Mouse (Mus musculus) stomach, embryonic 15.5 days (tissue): ENCODE data around the gene Plcl1. TPM values are rescaled to one million over a fixed set of nuclear protein-coding genes. Genes with fewer than 3 reads are reported as not detected.

Source experiments
- ATAC-seq: fragments of 200-750 bp; cut with Nextera tagmentation; 2 replicates; pipeline ENCODE4 v1.8.0; 2017; ENCODE audit warnings: low read depth, moderate number of reproducible peaks, moderate TSS enrichment; ENCODE audit not compliant: insufficient read depth, low FRiP score
- H3K27ac ChIP-seq: fragments of 300-500 bp; sonication (generic); 2 replicates; pipeline ENCODE4 v1.5.1; 2015; ENCODE audit warnings: mild to moderate bottlenecking, inconsistent platforms
- H3K27me3 ChIP-seq: fragments of 300-500 bp; sonication (generic); replicated peaks from 2 replicates; pipeline ENCODE4 v1.6.1; 2015; ENCODE audit warnings: inconsistent platforms
- H3K36me3 ChIP-seq: fragments of 300-500 bp; sonication (generic); 2 replicates; pipeline ENCODE4 v1.6.1; 2015; ENCODE audit warnings: inconsistent platforms
- H3K4me1 ChIP-seq: fragments of 300-500 bp; sonication (generic); 2 replicates; pipeline ENCODE4 v1.6.1; 2015; ENCODE audit warnings: inconsistent platforms
- H3K4me2 ChIP-seq: fragments of 300-500 bp; sonication (generic); 2 replicates; pipeline ENCODE4 v1.6.1; 2015; ENCODE audit warnings: mild to moderate bottlenecking, inconsistent platforms
- H3K4me3 ChIP-seq: fragments of 300-500 bp; sonication (generic); replicated peaks from 2 replicates; pipeline ENCODE4 v1.5.1; 2015; ENCODE audit warnings: inconsistent platforms
- H3K9ac ChIP-seq: fragments of 300-500 bp; sonication (generic); 2 replicates; pipeline ENCODE4 v1.6.1; 2015; ENCODE audit warnings: inconsistent platforms
- H3K9me3 ChIP-seq: fragments of 300-500 bp; sonication (generic); 2 replicates; pipeline ENCODE4 v1.6.1; 2016; ENCODE audit warnings: inconsistent platforms
- WGBS: fragments of 180-500 bp; shearing (Covaris S2); methylation state at CpG from one replicate; pipeline ENCODE4 v1.1.7; 2015; 5-methylcytosine and 5-hydroxymethylcytosine counted together
- polyA plus RNA-seq: library from polyadenylated mRNA; unstranded; fragments of >200 nt; fragmentation: Nextera tagmentation; extraction: Ambion mirVana; gene quantifications from 2 replicates; pipeline ENCODE4 v1.2.1, GENCODE M21; 2015

Gene Plcl1
- polyA plus RNA-seq, 1 experiment from 2014 or later, result 2.5 TPM

DNA sequence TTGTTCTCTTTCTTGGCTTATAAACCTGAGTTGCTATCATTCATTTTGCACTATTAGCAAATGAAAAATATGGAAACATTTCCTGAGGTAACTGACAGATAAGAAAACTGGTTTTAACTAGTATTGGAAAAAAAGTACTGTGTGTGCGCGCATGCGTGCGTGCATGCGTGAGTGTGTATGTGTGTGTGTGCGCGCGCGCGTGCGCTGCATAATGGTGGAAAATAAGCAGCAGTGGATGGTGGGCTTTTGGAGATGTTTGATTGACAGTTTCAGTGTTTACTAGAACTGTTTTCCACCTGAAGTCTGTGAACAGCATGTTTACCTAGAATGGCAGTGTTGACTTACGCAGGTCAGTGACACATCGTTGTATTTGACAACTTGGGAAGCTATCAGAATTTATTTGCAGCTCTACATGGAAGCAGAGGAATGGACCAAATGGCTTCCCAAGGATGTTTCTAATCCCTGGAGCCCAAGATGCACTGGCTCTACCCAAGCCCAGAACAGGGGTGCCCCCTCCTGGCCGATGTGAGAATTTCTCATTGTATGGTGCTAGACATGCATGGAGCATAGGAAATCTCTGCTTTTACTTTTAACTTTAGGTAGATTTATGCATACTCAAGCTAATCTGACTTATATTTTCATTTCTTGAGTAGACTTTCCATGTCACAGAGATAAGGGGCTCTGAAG is 330.5 kb downstream of the Plcl1 start:
- no peak overlapping the region for H3K9ac ChIP-seq
- H3K9me3 ChIP-seq, result no peaks in the 10 kb centered on the region
- no peaks in the 10 kb centered on the region for H3K27me3 ChIP-seq
- H3K36me3 ChIP-seq, result no peaks in the 10 kb centered on the region
- 84% methylated on average over 14 of the region's 14 CpGs for WGBS
- ATAC-seq, result no peak
- H3K27ac ChIP-seq, result no peak overlapping the region
- H3K4me1 ChIP-seq, result no peaks in the 10 kb centered on the region
- no peak overlapping the region for H3K4me3 ChIP-seq
- no peak overlapping the region for H3K4me2 ChIP-seq

DNA sequence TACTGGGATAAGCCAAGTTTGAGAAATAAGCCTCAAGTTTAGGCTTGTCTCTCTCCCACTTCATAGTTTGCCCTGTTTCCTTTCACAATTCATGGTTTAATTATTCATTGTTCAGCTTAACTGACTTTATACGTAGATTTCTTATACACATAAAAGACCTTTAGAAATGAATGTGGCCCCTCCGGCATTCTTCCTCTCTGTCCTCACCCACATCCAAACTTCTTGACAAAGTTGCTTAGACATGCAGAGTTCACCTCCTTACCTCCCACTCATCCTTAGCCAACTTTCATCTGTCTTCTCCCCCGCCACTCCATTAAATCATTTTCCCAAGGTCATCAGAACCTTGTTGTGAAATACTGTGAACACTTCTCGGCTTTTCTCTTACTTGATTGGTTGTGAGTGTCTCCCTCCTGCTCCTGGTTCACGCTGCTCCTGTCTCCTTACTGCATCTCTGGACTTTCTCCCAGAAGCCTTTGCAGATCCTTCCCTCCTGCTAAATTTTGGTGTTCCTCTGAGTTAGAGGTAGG is 331.1 kb downstream of the Plcl1 start:
- no peak for ATAC-seq
- no peaks in the 10 kb centered on the region for H3K36me3 ChIP-seq
- no peaks in the 10 kb centered on the region for H3K9me3 ChIP-seq
- H3K27me3 ChIP-seq, result no peaks in the 10 kb centered on the region
- 58% methylated on average over 5 of the region's 5 CpGs for WGBS
- H3K9ac ChIP-seq, result no peak overlapping the region
- no peak overlapping the region for H3K27ac ChIP-seq
- H3K4me1 ChIP-seq, result no peaks in the 10 kb centered on the region
- no peak overlapping the region for H3K4me2 ChIP-seq
- H3K4me3 ChIP-seq, result no peak overlapping the region

DNA sequence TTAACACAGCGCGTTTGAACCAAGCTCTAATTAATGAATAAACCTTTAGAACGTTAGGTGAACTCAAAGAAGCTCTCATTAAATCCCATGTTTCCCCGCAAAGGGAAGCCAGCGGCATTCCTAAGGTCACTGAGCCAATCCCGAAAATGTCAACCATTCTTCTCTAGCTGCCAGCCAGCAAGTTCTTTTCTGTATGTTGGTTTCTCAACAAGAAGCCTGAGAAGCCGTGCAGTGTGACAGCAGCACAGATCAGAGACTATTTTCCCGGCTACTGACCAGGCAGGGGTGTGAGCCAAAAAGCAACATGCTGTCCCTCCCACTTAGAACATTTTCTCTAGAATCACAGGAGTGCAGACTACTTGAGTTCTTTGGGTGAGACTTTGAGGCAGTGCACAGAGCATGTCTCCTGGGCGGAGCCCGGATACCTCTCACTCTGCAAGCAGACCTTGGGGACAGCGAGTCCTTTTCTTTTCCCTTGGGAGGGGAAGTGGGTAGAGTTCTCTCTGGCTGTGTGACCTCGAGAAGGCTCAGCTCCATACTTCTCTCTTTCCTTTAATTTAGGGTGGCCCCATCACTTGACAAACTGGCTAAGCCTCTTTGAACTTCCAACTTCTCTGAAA is 333.1 kb downstream of the Plcl1 start:
- Histone ChIP-seq H3K9me3 (no peaks in the 10 kb centered on the region), H3K27ac (no peak overlapping the region), H3K36me3 (no peaks in the 10 kb centered on the region), H3K4me3 (no peak overlapping the region), H3K4me1 (no peaks in the 10 kb centered on the region), H3K4me2 (no peak overlapping the region), H3K27me3 (no peaks in the 10 kb centered on the region), H3K9ac (no peak overlapping the region)
- 67% methylated on average over 12 of the region's 12 CpGs for WGBS
- ATAC-seq, result no peak

- H3K4me3 ChIP-seq, result no peak overlapping the region
- WGBS, result 49% methylated on average over 3 of the region's 3 CpGs
- H3K27me3 ChIP-seq, result no peaks in the 10 kb centered on the region
- H3K27ac ChIP-seq, result no peak overlapping the region
- H3K9ac ChIP-seq, result no peak overlapping the region
- H3K4me2 ChIP-seq, result no peak overlapping the region
- no peaks in the 10 kb centered on the region for H3K9me3 ChIP-seq
- H3K4me1 ChIP-seq, result no peaks in the 10 kb centered on the region
- no peaks in the 10 kb centered on the region for H3K36me3 ChIP-seq
- no peak for ATAC-seq
Observed at GRCm38 (mm10) chr1:55741885-55742284, 336.2 kb downstream of the Plcl1 start.

DNA sequence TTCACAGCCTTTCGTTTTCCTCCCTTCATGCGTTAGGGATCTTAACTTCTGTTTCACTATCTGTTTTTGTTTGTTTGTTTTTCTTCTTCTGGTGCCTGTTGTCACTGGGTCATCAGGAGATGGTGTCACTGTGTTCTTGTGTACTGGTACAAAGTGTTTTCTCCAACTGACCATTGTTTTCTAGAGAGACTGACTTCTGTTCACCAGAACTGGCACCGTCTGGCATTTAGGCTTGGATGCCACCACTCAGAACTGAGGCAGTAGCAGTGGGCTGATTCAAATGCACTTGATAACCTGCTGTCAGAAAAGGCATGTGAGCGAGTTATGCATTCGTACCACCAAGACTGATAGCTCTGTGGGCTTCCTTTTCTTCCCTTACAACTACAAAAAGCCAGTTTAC is 342.8 kb downstream of the Plcl1 start:
- no peak overlapping the region for H3K27ac ChIP-seq
- no peak for ATAC-seq
- no peak overlapping the region for H3K4me2 ChIP-seq

DNA sequence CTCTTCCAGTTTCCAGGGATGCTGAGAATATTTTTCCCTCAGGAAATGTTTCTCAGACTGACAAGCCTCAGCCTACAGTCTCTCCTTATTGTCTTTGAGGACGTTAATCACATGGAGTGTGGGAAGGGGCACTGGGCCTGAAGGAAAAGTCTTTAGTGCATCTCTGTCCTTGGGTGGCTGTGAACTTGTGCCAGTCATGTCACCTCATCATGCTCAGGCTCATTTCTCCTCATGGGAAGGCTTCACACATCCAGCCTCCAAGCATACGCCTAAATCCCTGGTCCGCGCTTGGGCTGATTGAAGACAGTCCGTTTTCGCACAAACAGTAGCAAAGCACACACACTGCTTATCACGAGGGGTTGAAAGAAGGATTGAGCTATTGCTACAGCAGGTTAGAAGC is 344.0 kb downstream of the Plcl1 start:
- no peak for ATAC-seq
- H3K4me1 ChIP-seq, result no peaks in the 10 kb centered on the region
- no peaks in the 10 kb centered on the region for H3K9me3 ChIP-seq
- no peak overlapping the region for H3K4me3 ChIP-seq
- 83% methylated on average over 7 of the region's 7 CpGs for WGBS
- no peak overlapping the region for H3K27ac ChIP-seq
- H3K27me3 ChIP-seq, result no peaks in the 10 kb centered on the region
- H3K9ac ChIP-seq, result no peak overlapping the region
- no peak overlapping the region for H3K4me2 ChIP-seq
- H3K36me3 ChIP-seq, result no peaks in the 10 kb centered on the region

More for the DNA sequence above, 342.8 kb downstream of the Plcl1 start:
- H3K36me3 ChIP-seq, result no peaks in the 10 kb centered on the region
- no peaks in the 10 kb centered on the region for H3K4me1 ChIP-seq
- H3K4me3 ChIP-seq, result no peak overlapping the region
- H3K9me3 ChIP-seq, result no peaks in the 10 kb centered on the region
- no peak overlapping the region for H3K9ac ChIP-seq
- H3K27me3 ChIP-seq, result no peaks in the 10 kb centered on the region
- WGBS, result 75% methylated on average over 5 of the region's 5 CpGs

GRCm38 (mm10) chr1:55755742-55756141 is 350.0 kb downstream of the Plcl1 start:
- Histone ChIP-seq H3K4me1 (no peaks in the 10 kb centered on the region), H3K9ac (no peak overlapping the region), H3K27ac (no peak overlapping the region), H3K9me3 (no peaks in the 10 kb centered on the region), H3K4me3 (no peak overlapping the region), H3K27me3 (no peaks in the 10 kb centered on the region), H3K36me3 (no peaks in the 10 kb centered on the region), H3K4me2 (no peak overlapping the region)
- no peak for ATAC-seq
- 59% methylated on average over 10 of the region's 10 CpGs for WGBS

DNA sequence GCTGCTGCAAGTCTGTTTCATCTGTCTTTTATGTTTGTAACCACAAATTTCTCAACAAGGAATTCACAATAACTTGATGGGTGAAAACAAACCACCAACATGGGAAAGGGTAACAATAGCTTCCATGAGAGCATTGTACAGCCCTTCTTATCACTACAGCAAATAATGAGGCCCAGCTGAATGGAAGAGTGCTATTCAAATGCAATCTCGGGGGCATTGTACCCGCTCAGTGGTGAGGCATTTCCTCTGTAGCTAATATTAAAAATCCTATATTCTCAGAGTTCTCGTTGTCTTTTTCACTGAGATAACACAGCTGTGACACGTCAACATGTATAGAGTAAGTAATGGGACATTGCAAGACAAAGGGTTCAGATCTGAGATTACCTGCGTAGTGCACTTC is 356.6 kb downstream of the Plcl1 start:
- no peaks in the 10 kb centered on the region for H3K36me3 ChIP-seq
- no peaks in the 10 kb centered on the region for H3K9me3 ChIP-seq
- no peaks in the 10 kb centered on the region for H3K4me1 ChIP-seq
- H3K27ac ChIP-seq, result no peak overlapping the region
- 65% methylated on average over 5 of the region's 5 CpGs for WGBS
- no peak for ATAC-seq
- H3K27me3 ChIP-seq, result no peaks in the 10 kb centered on the region
- H3K4me2 ChIP-seq, result no peak overlapping the region
- H3K4me3 ChIP-seq, result no peak overlapping the region
- H3K9ac ChIP-seq, result no peak overlapping the region

GRCm38 (mm10) chr1:55763171-55763570 is 357.4 kb downstream of the Plcl1 start:
- ATAC-seq, result no peak
- Histone ChIP-seq H3K27ac (no peak overlapping the region), H3K4me1 (no peaks in the 10 kb centered on the region), H3K4me2 (no peak overlapping the region), H3K4me3 (no peak overlapping the region), H3K9ac (no peak overlapping the region), H3K9me3 (no peaks in the 10 kb centered on the region), H3K36me3 (no peaks in the 10 kb centered on the region), H3K27me3 (no peaks in the 10 kb centered on the region)
- 76% methylated on average over 2 of the region's 2 CpGs for WGBS

- H3K4me2 ChIP-seq, result no peak overlapping the region
- no peak overlapping the region for H3K4me3 ChIP-seq
- no peak overlapping the region for H3K27ac ChIP-seq
- no peak for ATAC-seq
- H3K9me3 ChIP-seq, result no peaks in the 10 kb centered on the region
- no peaks in the 10 kb centered on the region for H3K4me1 ChIP-seq
- WGBS, result 45% methylated on average over 1 of the region's 1 CpGs
- H3K36me3 ChIP-seq, result no peaks in the 10 kb centered on the region
- H3K27me3 ChIP-seq, result no peaks in the 10 kb centered on the region
- H3K9ac ChIP-seq, result no peak overlapping the region
Observed at GRCm38 (mm10) chr1:55766743-55767142, 361.0 kb downstream of the Plcl1 start.

- Histone ChIP-seq H3K36me3 (no peaks in the 10 kb centered on the region), H3K4me3 (no peak overlapping the region), H3K9ac (no peak overlapping the region), H3K27ac (no peak overlapping the region), H3K4me1 (no peaks in the 10 kb centered on the region), H3K4me2 (no peak overlapping the region), H3K27me3 (no peaks in the 10 kb centered on the region), H3K9me3 (no peaks in the 10 kb centered on the region)
- ATAC-seq, result no peak
Observed at GRCm38 (mm10) chr1:55770072-55770785, 364.5 kb downstream of the Plcl1 start.

GRCm38 (mm10) chr1:55792817-55793216 is 387.1 kb downstream of the Plcl1 start:
- Histone ChIP-seq H3K9me3 (no peaks in the 10 kb centered on the region), H3K27me3 (no peaks in the 10 kb centered on the region), H3K4me2 (no peak overlapping the region), H3K36me3 (no peaks in the 10 kb centered on the region), H3K27ac (no peak overlapping the region), H3K9ac (no peak overlapping the region), H3K4me3 (no peak overlapping the region), H3K4me1 (no peaks in the 10 kb centered on the region)
- 61% methylated on average over 6 of the region's 6 CpGs for WGBS
- ATAC-seq, result no peak
